Mouse (Mus musculus): Measurements from ENCODE around the gene Zfp318.

The Zfp318 gene

GRCm38 (mm10) chr17:46383294-46384060, at the start of gene Zfp318:
Gene Zfp318, plus strand, starts transcription at chr17:46383731.
- DNase-seq (ENCODE audit: low read depth) = peak; percentile 91

DNA sequence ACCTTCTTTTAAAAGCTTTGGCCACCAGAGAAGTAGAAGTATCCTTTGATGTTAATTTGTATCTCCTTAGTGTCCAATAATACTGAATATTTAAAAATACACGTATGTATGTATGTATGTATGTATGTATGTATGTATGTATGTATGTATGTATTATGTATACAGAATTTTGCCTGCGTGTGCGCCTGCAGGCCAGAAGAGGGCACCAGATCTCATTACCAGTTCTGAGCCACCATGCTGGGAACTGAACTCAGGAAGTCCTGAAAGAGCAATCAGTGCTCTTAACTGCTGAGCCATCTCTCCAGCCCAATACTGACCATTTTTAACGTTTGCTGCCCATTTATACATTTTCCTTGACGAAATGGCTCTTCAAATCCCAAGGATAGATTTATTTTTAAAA, 47.1 kb upstream of the Zfp318 start:
- DNase-seq (ENCODE audit: low read depth) = no peak

DNA sequence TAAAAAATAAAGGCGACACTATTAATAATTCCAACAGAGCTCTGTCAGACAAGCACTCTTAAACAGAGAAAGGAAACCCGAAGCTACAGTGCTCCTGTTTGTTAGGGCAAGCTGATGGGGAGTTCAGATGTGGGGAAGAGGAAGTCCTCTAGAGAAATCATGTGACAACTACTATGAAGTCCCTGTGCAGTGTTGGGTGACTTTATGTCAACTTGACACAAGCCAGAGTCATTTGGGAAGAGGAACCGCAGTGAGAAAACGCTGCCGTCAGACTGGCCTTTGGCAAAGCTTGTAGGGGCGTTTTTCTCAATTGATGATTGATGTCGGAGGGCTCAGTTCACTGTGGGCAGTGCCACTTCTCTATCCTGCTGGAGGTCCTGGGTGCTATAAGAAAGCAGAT, 42.3 kb upstream of the Zfp318 start:
- no peak for DNase-seq (ENCODE audit: low read depth)

GRCm38 (mm10) chr17:46351026-46351700, 32.4 kb upstream of the Zfp318 start:
- DNase-seq (ENCODE audit: low read depth) = no peak

DNA sequence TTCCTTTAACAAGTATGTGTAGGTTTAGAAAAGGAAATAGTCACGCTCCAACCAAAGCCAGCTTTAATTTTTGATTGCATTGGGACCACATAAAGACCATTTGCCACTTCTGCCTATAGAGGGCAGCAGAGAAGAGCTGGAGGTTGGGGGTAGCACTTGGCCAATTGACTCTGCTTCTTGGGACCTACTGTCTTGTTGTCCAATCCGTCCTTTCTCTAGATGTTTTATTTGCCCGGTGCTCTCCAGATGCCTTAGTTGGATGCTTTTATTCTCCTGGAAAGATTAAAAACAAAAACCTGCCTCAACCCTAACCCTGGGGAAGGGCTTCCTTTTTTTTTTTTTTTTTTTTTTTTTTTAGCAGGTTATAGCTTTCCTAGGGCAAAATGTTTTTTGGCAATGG, 11.7 kb upstream of the Zfp318 start:
- DNase-seq (ENCODE audit: low read depth) = no peak

- no peak for DNase-seq (ENCODE audit: low read depth)
Measured at GRCm38 (mm10) chr17:46378564-46378963, 5.0 kb upstream of the Zfp318 start.

- DNase-seq (ENCODE audit: low read depth) = no peak
Measured at GRCm38 (mm10) chr17:46384061-46384801, 700 bp downstream of the Zfp318 start.

GRCm38 (mm10) chr17:46388200-46388599, 4.7 kb downstream of the Zfp318 start:
- no peak for DNase-seq (ENCODE audit: low read depth)

GRCm38 (mm10) chr17:46393012-46393411, 9.5 kb downstream of the Zfp318 start:
- no peak for DNase-seq (ENCODE audit: low read depth)

GRCm38 (mm10) chr17:46394631-46395030, 11.1 kb downstream of the Zfp318 start:
- DNase-seq (ENCODE audit: low read depth) = no peak

GRCm38 (mm10) chr17:46408478-46408877, 24.9 kb downstream of the Zfp318 start:
- DNase-seq (ENCODE audit: low read depth) = no peak

GRCm38 (mm10) chr17:46418628-46419027, 35.1 kb downstream of the Zfp318 start:
- DNase-seq (ENCODE audit: low read depth) = no peak

DNA sequence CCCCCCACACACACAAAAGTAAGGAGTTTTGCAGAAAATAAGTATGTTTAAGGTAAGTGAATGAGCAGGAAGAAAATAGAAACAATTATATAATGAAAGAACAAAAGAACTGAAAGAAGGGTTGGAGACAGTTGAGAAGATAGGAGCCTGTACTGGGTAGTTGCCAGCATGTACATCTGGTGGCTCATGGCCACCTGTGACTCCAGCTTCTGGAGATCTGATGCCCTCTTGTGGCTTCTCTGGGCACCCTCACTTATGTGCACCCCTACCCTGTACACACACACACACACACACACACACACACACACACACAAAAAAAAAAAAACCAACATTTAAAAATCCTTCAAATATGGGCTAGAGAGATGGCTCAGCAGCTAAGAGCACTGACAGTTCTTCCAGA, 36.2 kb downstream of the Zfp318 start:
- no peak for DNase-seq (ENCODE audit: low read depth)

DNA sequence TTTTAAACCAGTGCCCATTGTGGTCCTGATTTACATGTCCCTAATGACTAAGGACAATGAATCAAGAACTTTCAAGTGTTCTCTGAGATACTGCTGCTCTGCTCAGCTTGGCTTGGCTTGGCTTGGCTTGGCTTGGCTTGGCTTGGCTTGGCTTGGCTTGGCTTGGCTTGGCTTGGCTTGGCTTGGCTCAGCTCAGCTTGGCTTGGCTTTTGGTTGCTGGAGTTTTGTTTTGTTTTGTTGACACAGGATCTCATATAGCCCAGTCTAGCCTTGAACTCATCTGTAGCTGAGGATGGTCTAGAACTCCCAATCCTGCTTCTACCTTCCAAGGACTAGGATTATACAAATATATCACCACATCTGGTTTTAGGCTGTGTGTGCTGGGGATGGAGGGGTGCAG, 43.0 kb downstream of the Zfp318 start:
- no peak for DNase-seq (ENCODE audit: low read depth)

DNA sequence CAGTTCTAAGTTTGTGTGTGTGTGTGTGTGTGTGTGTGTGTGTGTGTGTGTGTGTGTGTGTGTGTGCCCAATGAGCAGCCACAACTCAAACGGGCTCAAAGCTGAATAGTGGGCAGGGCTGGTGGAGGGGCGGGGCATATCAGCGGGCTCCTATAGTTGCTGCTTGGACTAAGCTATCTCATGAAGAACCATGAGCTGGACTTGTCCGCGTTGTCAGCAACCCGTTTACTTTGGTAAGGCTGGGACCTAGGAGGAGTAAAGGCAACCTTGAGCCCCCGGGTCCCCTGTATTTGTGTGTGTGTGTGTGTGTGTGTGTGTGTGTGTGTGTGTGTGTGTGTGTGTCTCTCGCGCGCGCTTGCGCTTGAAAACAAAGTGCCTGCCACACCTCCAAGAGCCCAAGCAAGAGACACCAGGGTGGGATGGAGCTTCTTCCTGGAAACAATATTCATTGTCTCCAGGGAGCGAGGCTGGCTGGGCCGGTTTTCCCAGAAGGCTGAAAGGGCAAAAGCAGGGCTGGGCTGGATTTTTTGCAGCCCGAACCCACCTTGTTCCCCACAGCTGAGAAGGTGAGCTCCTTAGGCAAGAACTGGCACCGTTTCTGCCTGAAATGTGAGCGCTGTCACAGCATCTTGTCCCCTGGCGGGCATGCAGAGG, 45.4 kb downstream of the Zfp318 start, which contains the start of gene Crip3:
Gene Crip3 (plus strand): TSS at position 166 of the 654 bp plus-strand sequence.
- no peak for DNase-seq (ENCODE audit: low read depth)

GRCm38 (mm10) chr17:46433627-46434026, 50.1 kb downstream of the Zfp318 start:
- no peak for DNase-seq (ENCODE audit: low read depth)

DNA sequence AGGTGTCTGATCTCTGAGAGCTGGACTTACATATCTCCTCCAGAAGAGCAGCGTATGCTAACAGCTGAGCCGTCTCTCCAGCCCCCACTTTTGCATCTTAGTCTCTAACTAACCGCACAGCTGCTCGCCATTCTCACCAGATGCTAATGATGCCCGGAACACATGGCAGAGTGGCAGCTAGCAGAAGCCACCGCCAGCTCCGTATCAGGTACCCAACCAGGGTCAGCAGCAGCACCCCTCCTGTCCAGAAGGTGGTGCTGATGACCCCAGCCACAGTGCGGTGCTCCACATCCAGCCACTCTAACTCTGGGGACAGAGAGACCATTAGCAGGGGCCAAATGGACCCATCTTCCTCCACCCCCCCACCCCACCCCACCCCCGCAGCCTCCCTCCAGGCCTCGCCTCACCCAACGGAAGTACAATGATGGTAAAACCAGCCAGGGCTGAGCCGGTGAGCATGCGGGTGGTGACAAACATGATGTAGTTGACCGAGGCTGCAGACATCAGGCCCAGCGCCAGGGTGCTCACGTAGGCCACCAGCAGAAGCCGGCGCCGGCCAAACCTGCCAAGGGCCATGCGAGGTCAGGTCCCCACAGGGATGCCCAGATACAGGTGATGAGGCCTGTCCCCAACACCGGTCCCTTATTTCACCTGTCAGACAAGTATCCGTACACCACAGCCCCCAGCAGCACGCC, 53.3 kb downstream of the Zfp318 start:
- no peak for DNase-seq (ENCODE audit: low read depth)

- no peak for DNase-seq (ENCODE audit: low read depth)
Measured at GRCm38 (mm10) chr17:46438298-46438873, 54.9 kb downstream of the Zfp318 start, which contains the start of gene Slc22a7. Gene Slc22a7, minus strand, starts transcription at chr17:46438457.

DNA sequence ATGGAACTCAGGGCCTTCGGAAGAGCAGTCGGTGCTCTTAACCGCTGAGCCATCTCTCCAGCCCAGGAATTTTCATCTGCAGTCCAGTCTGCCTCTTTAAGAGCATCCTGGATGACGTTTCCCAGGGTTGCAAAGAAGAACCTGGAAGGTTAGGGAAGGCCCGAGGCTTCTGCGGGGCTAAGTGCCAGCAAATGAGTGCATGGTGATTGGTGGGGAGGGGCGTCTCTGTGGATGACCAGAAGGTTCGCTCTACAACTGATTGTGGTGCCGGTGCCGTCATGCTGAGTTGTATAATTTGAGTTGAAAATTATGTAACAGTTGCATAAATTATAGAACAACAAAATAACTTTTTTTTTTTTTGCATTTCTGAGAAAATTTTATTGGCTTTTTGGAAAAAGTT, 55.6 kb downstream of the Zfp318 start:
- no peak for DNase-seq (ENCODE audit: low read depth)

- DNase-seq (ENCODE audit: low read depth) = no peak
Measured at GRCm38 (mm10) chr17:46444839-46445579, 61.5 kb downstream of the Zfp318 start.

Measured in c-Kit-positive CD71-negative TER-119-negative erythroid progenitor cells, embryonic 14.5 days (primary cell).